Comparison of ENCODE assay signal across 9 mouse cellular contexts in the genomic region with DNA sequence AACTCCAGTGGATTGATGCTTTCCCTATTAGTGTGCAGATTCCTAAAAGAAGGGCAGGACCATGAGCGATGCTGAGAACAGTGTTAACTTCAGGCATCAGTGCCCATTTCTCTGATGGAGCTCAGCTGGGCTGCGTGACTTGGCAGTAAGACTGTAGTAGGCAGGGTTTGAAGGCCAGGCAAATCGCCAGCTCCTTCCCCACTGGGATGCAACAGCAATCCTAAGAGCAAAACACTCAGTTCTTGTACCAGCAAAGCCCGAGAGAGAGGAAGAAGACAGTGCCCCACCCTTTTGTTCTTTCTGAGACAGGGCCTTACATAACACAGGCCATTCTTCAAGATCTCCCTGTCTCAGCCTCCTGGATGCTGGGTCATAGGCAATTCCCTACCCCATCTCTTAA.
A peak's percentile ranks its signal among the peaks of the same experiment; 100 is the strongest.
DNase-seq lines count a peak whose midpoint lies in the region; ATAC-seq and TF ChIP-seq lines count a peak whose summit lies in the region.
"Had no signal": no experiment of that assay in that cellular context is flagged by ENCODE, and none has a peak within 500 bp of the region (broad histone marks: within the 10 kb centered on the region; RNA-seq: fewer than 3 reads in every experiment).

No protein-coding gene starts in this region.

- H3K27ac ChIP-seq in hindbrain, embryonic 14.5 days = no peak overlapping the region
- no peak overlapping the region for H3K27ac ChIP-seq in hindbrain, embryonic 10.5 days
- H3K27ac ChIP-seq: limb, embryonic 15.5 days had no signal

- no peak for ATAC-seq in hindbrain, embryonic 14.5 days (ENCODE audit: low FRiP score)
- peak; percentile 84 for ATAC-seq in Patski

- no peaks in the 10 kb centered on the region for H3K27me3 ChIP-seq in hindbrain, embryonic 14.5 days (ENCODE audit: control insufficient read depth, insufficient read depth, low read length)
- no peaks in the 10 kb centered on the region for H3K27me3 ChIP-seq in hindbrain, embryonic 10.5 days (ENCODE audit: insufficient read depth, poor library complexity, severe bottlenecking)
- H3K27me3 ChIP-seq in Patski = no peaks in the 10 kb centered on the region
- H3K27me3 ChIP-seq: limb, embryonic 15.5 days had no signal

- H3K36me3 ChIP-seq in hindbrain, embryonic 14.5 days (replicated peaks; ENCODE audit: control insufficient read depth, insufficient read depth) = no peaks in the 10 kb centered on the region
- H3K36me3 ChIP-seq in hindbrain, embryonic 10.5 days = no peaks in the 10 kb centered on the region
- H3K36me3 ChIP-seq: limb, embryonic 15.5 days had no signal

- no peak overlapping the region for H3K4me2 ChIP-seq in hindbrain, embryonic 14.5 days (replicated peaks)
- H3K4me2 ChIP-seq: limb, embryonic 15.5 days had no signal

- H3K9ac ChIP-seq in hindbrain, embryonic 14.5 days = no peak overlapping the region
- H3K9ac ChIP-seq: limb, embryonic 15.5 days had no signal

- peak; percentile 75 for DNase-seq in hindbrain, embryonic 14.5 days (ENCODE audit: low spot score)
- no peak for DNase-seq in hindbrain, embryonic 10.5 days (ENCODE audit: low spot score)
- DNase-seq in Patski (ENCODE audit: low read depth, low spot score) = peak; percentile 81
- DNase-seq in fibroblast of lung, adult 2 months (ENCODE audit: low read depth) = peak; percentile 97
- peak; percentile 66 for DNase-seq in kidney, postnatal 14 days
- peak; percentile 87 for DNase-seq in lung, postnatal 36 days
- DNase-seq in B cell, adult 2 months = no peak
- no peak for DNase-seq in embryo, embryonic 10 days (ENCODE audit: low spot score)

- POLR2A ChIA-PET in Patski (lab: Charles Lee) = no interaction called here

- no peak for TF ChIP-seq CTCF in Patski (IDR thresholded peaks at IDR 0.05)

- 56% methylated on average over 4 of the region's 4 CpGs for WGBS in hindbrain, embryonic 14.5 days
- 83% methylated on average over 4 of the region's 4 CpGs for WGBS in hindbrain, embryonic 10.5 days

- H3K4me1 ChIP-seq in hindbrain, embryonic 14.5 days (replicated peaks; ENCODE audit: control insufficient read depth, insufficient read depth, low read length) = 0 out of 2 replicates have a peak, but pooled peaks cover 4% of the 10 kb centered on the region
- no peaks in the 10 kb centered on the region for H3K4me1 ChIP-seq in hindbrain, embryonic 10.5 days (replicated peaks)

- CTCF ChIA-PET in Patski (lab: Charles Lee) = interaction anchor here (1.1 to 1.2 kb wide), 2 partner anchors 9 to 11 kb away, joined by 3 read pairs; no protein-coding TSS in a partner anchor

- no peaks in the 10 kb centered on the region for H3K9me3 ChIP-seq in hindbrain, embryonic 14.5 days (ENCODE audit: control insufficient read depth, low read length)
- 0 out of 2 replicates have a peak, but pooled peaks cover 5% of the 10 kb centered on the region for H3K9me3 ChIP-seq in hindbrain, embryonic 10.5 days
- H3K9me3 ChIP-seq: limb, embryonic 15.5 days had no signal

- no peak overlapping the region for H3K4me3 ChIP-seq in hindbrain, embryonic 14.5 days (replicated peaks; ENCODE audit: low read length)
- H3K4me3 ChIP-seq in hindbrain, embryonic 10.5 days = no peak overlapping the region
- H3K4me3 ChIP-seq: limb, embryonic 15.5 days had no signal

- in situ Hi-C loops in Patski (cut with MboI; ENCODE audit: low pct_unique_long_range_greater_than_20kb) = no loop called here

Comparison
In these comparisons a context has a peak if more than half of its experiments do, and no peak if none do; other contexts are left out.
1. DNase-seq: peak in hindbrain, embryonic 14.5 days (single experiment), Patski (single experiment), fibroblast of lung, adult 2 months (single experiment), kidney, postnatal 14 days (single experiment) and lung, postnatal 36 days (single experiment); none in hindbrain, embryonic 10.5 days (single experiment), B cell, adult 2 months (0 of 2) and embryo, embryonic 10 days (single experiment).